Mouse (Mus musculus): Measurements from ENCODE around the gene Tnpo3. TPM values are rescaled to one million over a fixed set of nuclear protein-coding genes. Genes with fewer than 3 reads are reported as not detected.

Tnpo3 gene
- total and polyA plus RNA-seq, 2 experiments = 26.8 to 34.7 TPM

DNA sequence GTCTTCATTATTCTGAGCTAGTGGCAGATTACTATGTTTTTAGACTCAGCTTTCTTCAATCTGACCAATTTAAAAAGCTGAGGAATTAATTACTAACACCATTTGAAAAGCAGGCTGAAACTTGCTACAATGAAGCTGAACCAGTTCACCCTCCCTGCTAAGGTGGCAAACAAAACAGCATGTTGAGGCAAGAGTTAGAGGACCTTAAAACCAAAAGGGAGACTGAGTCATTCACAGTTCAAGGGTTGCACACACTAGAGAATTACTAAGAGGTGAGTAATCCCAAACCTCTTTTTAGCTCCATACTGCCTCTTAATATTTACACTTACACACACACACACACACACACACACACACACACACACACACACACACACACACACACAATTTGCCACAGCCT is 62.1 kb downstream of the Tnpo3 start:
- H3K36me3 ChIP-seq (ENCODE audit: control insufficient read depth, insufficient read depth, low read length) = peaks cover 72% of the 10 kb centered on the region
- H3K27ac ChIP-seq (replicated peaks; ENCODE audit: insufficient read depth, low read depth, low read length) = no peak overlapping the region
- no peak for DNase-seq (ENCODE audit: extremely low read depth, low read depth, low spot score)
- H3K4me3 ChIP-seq (ENCODE audit: insufficient read depth, low read depth, low read length) = no peak overlapping the region
- no peak overlapping the region for H3K9ac ChIP-seq (ENCODE audit: low read depth, low read length)
- no peaks in the 10 kb centered on the region for H3K27me3 ChIP-seq (ENCODE audit: control insufficient read depth, insufficient read depth, low read length)
- H3K79me2 ChIP-seq (ENCODE audit: control insufficient read depth, insufficient read depth, low read length) = no peaks in the 10 kb centered on the region
- no peaks in the 10 kb centered on the region for H3K4me1 ChIP-seq (ENCODE audit: control insufficient read depth, insufficient read depth, low read length)
- no peak for TF ChIP-seq POLR2A (IDR thresholded peaks at IDR 0.05; ENCODE audit: extremely low read depth, insufficient read depth, low read length)
- TF ChIP-seq CTCF (IDR thresholded peaks at IDR 0.05; ENCODE audit: low read depth, low read length) = no peak

GRCm38 (mm10) chr6:29545611-29546010 is 64.1 kb downstream of the Tnpo3 start:
- 99% methylated on average over 2 of the region's 2 CpGs for WGBS
- no peak for DNase-seq (ENCODE audit: extremely low read depth, low read depth, low spot score)
- no peaks in the 10 kb centered on the region for H3K79me2 ChIP-seq (ENCODE audit: control insufficient read depth, insufficient read depth, low read length)
- no peak overlapping the region for H3K9ac ChIP-seq (ENCODE audit: low read depth, low read length)
- H3K27ac ChIP-seq (replicated peaks; ENCODE audit: insufficient read depth, low read depth, low read length) = no peak overlapping the region
- H3K27me3 ChIP-seq (ENCODE audit: control insufficient read depth, insufficient read depth, low read length) = no peaks in the 10 kb centered on the region
- no peak overlapping the region for H3K4me3 ChIP-seq (ENCODE audit: insufficient read depth, low read depth, low read length)
- peaks cover 7% of the 10 kb centered on the region for H3K4me1 ChIP-seq (ENCODE audit: control insufficient read depth, insufficient read depth, low read length)
- TF ChIP-seq CTCF (IDR thresholded peaks at IDR 0.05; ENCODE audit: low read depth, low read length) (no peak), POLR2A (IDR thresholded peaks at IDR 0.05; ENCODE audit: extremely low read depth, insufficient read depth, low read length) (no peak)
- H3K36me3 ChIP-seq (ENCODE audit: control insufficient read depth, insufficient read depth, low read length) = peaks cover 58% of the 10 kb centered on the region

DNA sequence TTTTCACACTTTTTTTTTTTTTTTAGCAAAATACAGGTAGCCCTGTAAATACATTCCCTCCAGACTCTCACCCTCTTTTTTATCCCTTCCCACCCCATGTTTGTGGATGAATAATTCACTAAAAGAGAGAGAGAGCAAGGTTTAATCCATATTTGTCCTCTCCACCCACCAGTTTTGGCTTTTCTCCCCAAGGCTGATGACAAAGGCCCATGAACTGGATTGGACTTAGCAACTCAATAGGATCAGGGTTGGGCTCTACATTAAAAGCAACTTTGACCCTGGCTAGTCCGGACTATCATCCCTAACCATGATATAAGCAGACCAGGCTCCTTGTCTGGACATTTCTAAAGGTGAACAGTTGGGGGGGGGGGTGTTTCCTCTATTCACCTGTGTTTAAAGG is 68.7 kb downstream of the Tnpo3 start:
- peak overlapping the region; percentile 95 for H3K27ac ChIP-seq (replicated peaks; ENCODE audit: insufficient read depth, low read depth, low read length)
- no peak for TF ChIP-seq POLR2A (IDR thresholded peaks at IDR 0.05; ENCODE audit: extremely low read depth, insufficient read depth, low read length)
- no peak for TF ChIP-seq CTCF (IDR thresholded peaks at IDR 0.05; ENCODE audit: low read depth, low read length)
- peaks cover 24% of the 10 kb centered on the region for H3K4me1 ChIP-seq (ENCODE audit: control insufficient read depth, insufficient read depth, low read length)
- no peak overlapping the region for H3K4me3 ChIP-seq (ENCODE audit: insufficient read depth, low read depth, low read length)
- H3K9ac ChIP-seq (ENCODE audit: low read depth, low read length) = no peak overlapping the region
- no peaks in the 10 kb centered on the region for H3K27me3 ChIP-seq (ENCODE audit: control insufficient read depth, insufficient read depth, low read length)
- WGBS = 23% methylated on average over 1 of the region's 1 CpGs
- no peaks in the 10 kb centered on the region for H3K79me2 ChIP-seq (ENCODE audit: control insufficient read depth, insufficient read depth, low read length)
- peak; percentile 94 for DNase-seq (ENCODE audit: extremely low read depth, low read depth, low spot score)
- peaks cover 26% of the 10 kb centered on the region for H3K36me3 ChIP-seq (ENCODE audit: control insufficient read depth, insufficient read depth, low read length)

GRCm38 (mm10) chr6:29540223-29540622 is 69.5 kb downstream of the Tnpo3 start:
- Histone ChIP-seq H3K27ac (replicated peaks; ENCODE audit: insufficient read depth, low read depth, low read length) (peak overlapping the region; percentile 32), H3K4me1 (ENCODE audit: control insufficient read depth, insufficient read depth, low read length) (peaks cover 24% of the 10 kb centered on the region), H3K79me2 (ENCODE audit: control insufficient read depth, insufficient read depth, low read length) (no peaks in the 10 kb centered on the region), H3K36me3 (ENCODE audit: control insufficient read depth, insufficient read depth, low read length) (peaks cover 21% of the 10 kb centered on the region), H3K27me3 (ENCODE audit: control insufficient read depth, insufficient read depth, low read length) (no peaks in the 10 kb centered on the region), H3K9ac (ENCODE audit: low read depth, low read length) (peak overlapping the region; percentile 36; the same call in 1 of the 2 replicates), H3K4me3 (ENCODE audit: insufficient read depth, low read depth, low read length) (no peak overlapping the region)
- 63% methylated on average over 6 of the region's 6 CpGs for WGBS
- no peak for TF ChIP-seq POLR2A (IDR thresholded peaks at IDR 0.05; ENCODE audit: extremely low read depth, insufficient read depth, low read length)
- TF ChIP-seq CTCF (IDR thresholded peaks at IDR 0.05; ENCODE audit: low read depth, low read length) = no peak
- DNase-seq (ENCODE audit: extremely low read depth, low read depth, low spot score) = peak; percentile 63

- WGBS = 82% methylated on average over 8 of the region's 8 CpGs
- H3K79me2 ChIP-seq (ENCODE audit: control insufficient read depth, insufficient read depth, low read length) = no peaks in the 10 kb centered on the region
- TF ChIP-seq CTCF (IDR thresholded peaks at IDR 0.05; ENCODE audit: low read depth, low read length) (no peak), POLR2A (IDR thresholded peaks at IDR 0.05; ENCODE audit: extremely low read depth, insufficient read depth, low read length) (no peak)
- H3K27me3 ChIP-seq (ENCODE audit: control insufficient read depth, insufficient read depth, low read length) = no peaks in the 10 kb centered on the region
- no peak overlapping the region for H3K27ac ChIP-seq (replicated peaks; ENCODE audit: insufficient read depth, low read depth, low read length)
- H3K4me1 ChIP-seq (ENCODE audit: control insufficient read depth, insufficient read depth, low read length) = peaks cover 24% of the 10 kb centered on the region
- H3K4me3 ChIP-seq (ENCODE audit: insufficient read depth, low read depth, low read length) = no peak overlapping the region
- H3K36me3 ChIP-seq (ENCODE audit: control insufficient read depth, insufficient read depth, low read length) = peaks cover 16% of the 10 kb centered on the region
- DNase-seq (ENCODE audit: extremely low read depth, low read depth, low spot score) = no peak
- H3K9ac ChIP-seq (ENCODE audit: low read depth, low read length) = no peak overlapping the region
These were observed 70.2 kb downstream of the Tnpo3 start for GRCm38 (mm10) chr6:29539502-29539901.

GRCm38 (mm10) chr6:29537221-29537620 is 72.5 kb downstream of the Tnpo3 start:
- 21% methylated on average over 3 of the region's 3 CpGs for WGBS
- Histone ChIP-seq H3K9ac (ENCODE audit: low read depth, low read length) (no peak overlapping the region), H3K4me1 (ENCODE audit: control insufficient read depth, insufficient read depth, low read length) (peaks cover 24% of the 10 kb centered on the region), H3K4me3 (ENCODE audit: insufficient read depth, low read depth, low read length) (no peak overlapping the region), H3K27ac (replicated peaks; ENCODE audit: insufficient read depth, low read depth, low read length) (peak overlapping the region; percentile 70), H3K27me3 (ENCODE audit: control insufficient read depth, insufficient read depth, low read length) (no peaks in the 10 kb centered on the region), H3K79me2 (ENCODE audit: control insufficient read depth, insufficient read depth, low read length) (no peaks in the 10 kb centered on the region), H3K36me3 (ENCODE audit: control insufficient read depth, insufficient read depth, low read length) (peaks cover 2% of the 10 kb centered on the region; the same call in 1 of the 2 replicates)
- TF ChIP-seq POLR2A (IDR thresholded peaks at IDR 0.05; ENCODE audit: extremely low read depth, insufficient read depth, low read length) (no peak), CTCF (IDR thresholded peaks at IDR 0.05; ENCODE audit: low read depth, low read length) (no peak)
- DNase-seq (ENCODE audit: extremely low read depth, low read depth, low spot score) = peak; percentile 92

All from liver, adult 2 months (tissue).